Mouse (Mus musculus) thymus, adult 2 months (tissue): ENCODE measurements around the gene Cby3. TPM values are rescaled to one million over a fixed set of nuclear protein-coding genes. Genes with fewer than 3 reads are reported as not detected.

Source experiments
- DNase-seq: peaks from one replicate; pipeline ENCODE4 v3.0.0; 2021
- H3K27ac ChIP-seq: fragments of 200-500 bp; 2 replicates; pipeline ENCODE4 v1.5.1; 2012; ENCODE audit warnings: low read length, control low read depth; ENCODE audit not compliant: control insufficient read depth, insufficient read depth
- H3K27me3 ChIP-seq: fragments of 200-500 bp; 2 replicates; pipeline ENCODE4 v1.6.1; 2012; ENCODE audit warnings: mild to moderate bottlenecking, low read length, moderate library complexity, mixed read lengths; ENCODE audit not compliant: control insufficient read depth, insufficient read depth
- H3K36me3 ChIP-seq: fragments of 200-500 bp; 2 replicates; pipeline ENCODE4 v1.6.1; 2012; ENCODE audit warnings: mild to moderate bottlenecking, low read length, moderate library complexity; ENCODE audit not compliant: control insufficient read depth, insufficient read depth
- H3K4me1 ChIP-seq: fragments of 200-500 bp; replicated peaks from 2 replicates; pipeline ENCODE4 v1.6.1; 2012; ENCODE audit warnings: low read length; ENCODE audit not compliant: control insufficient read depth, insufficient read depth
- H3K4me3 ChIP-seq: fragments of 200-500 bp; 2 replicates; pipeline ENCODE4 v1.5.1; 2012; ENCODE audit warnings: mild to moderate bottlenecking, low read length, control low read depth, moderate library complexity; ENCODE audit not compliant: control insufficient read depth, insufficient read depth
- CTCF ChIP-seq: fragments of 200-500 bp; IDR thresholded peaks from 2 replicates; pipeline ENCODE4 v1.5.1; 2012; ENCODE audit warnings: mild to moderate bottlenecking, control low read depth, low read length, moderate library complexity, borderline replicate concordance; ENCODE audit not compliant: control insufficient read depth, poor library complexity, insufficient read depth; ENCODE audit errors: extremely low read depth
- POLR2A ChIP-seq: fragments of 200-500 bp; IDR thresholded peaks from 2 replicates; pipeline ENCODE4 v1.6.1; 2012; ENCODE audit warnings: mild to moderate bottlenecking, low read length, control low read depth, moderate library complexity; ENCODE audit not compliant: control insufficient read depth, poor library complexity, insufficient read depth; ENCODE audit errors: extremely low read depth
- WGBS: fragments of 180-500 bp; shearing (Covaris S2); methylation state at CpG from one replicate; pipeline ENCODE4 v1.1.7; 2018; 5-methylcytosine and 5-hydroxymethylcytosine counted together
- polyA plus RNA-seq: library from polyadenylated mRNA; depleted of rRNA; stranded (reverse); fragments of >200 nt; gene quantifications from 2 replicates; pipeline ENCODE4 v1.2.3, GENCODE M21; 2012

The Cby3 gene
- polyA plus RNA-seq, 1 experiment, result 0.16 TPM

DNA sequence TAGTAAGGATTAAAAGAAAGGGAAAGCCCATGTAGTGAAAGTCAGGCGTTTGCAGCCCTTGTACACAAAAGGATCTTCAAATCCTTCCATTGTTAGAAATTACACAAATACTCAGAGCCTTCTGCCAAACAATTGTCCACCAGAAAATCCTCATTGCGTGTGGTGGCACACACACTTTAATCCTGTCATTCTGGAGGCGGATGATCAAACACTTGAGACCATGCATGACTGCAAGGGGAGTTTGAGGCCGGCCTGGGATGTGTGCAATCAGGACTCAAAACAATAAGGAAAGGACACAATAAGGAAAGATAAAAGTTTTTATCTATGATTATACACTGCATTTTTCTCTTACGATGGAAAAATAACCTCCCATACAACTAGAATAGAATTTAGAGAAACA, 21.2 kb downstream of the Cby3 start:
- H3K4me3 ChIP-seq, result no peak overlapping the region
- H3K27me3 ChIP-seq, result no peaks in the 10 kb centered on the region
- peaks cover 4% of the 10 kb centered on the region for H3K4me1 ChIP-seq
- no peak overlapping the region for H3K27ac ChIP-seq
- WGBS, result 91% methylated on average over 5 of the region's 5 CpGs
- peaks cover 14% of the 10 kb centered on the region for H3K36me3 ChIP-seq
- DNase-seq, result no peak
- TF ChIP-seq CTCF (no peak), POLR2A (no peak)

DNA sequence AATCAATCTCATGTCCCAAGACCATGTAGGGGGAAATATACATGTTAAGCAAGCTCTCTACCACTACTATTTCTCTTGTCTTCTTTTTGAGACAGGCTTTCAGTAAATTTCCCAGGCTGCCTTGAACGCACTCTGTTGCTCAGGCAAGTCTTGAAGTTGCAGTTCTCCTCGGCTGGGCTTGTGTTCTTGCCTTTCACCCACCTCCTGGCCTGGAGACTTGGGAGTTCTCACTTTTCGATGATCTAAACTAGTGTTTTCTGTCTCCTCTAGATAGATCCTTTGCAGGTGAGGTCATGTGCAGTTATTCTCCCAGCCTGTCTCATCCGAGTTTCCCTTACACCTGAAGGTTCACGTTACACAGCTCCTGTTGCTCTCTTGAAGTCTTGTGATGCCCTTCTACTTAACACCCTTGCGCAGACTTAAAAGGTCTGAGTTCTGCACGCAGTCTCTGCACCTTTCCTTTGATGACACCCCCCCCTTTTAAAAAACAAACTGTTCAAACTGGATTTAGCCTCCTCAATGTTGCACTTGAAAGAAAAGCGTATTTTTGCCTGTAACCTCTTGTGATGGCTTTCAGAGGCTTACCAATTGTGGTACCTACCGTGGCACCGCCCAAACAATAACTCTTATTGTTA, 22.0 kb downstream of the Cby3 start:
- no peaks in the 10 kb centered on the region for H3K27me3 ChIP-seq
- TF ChIP-seq POLR2A, result no peak
- TF ChIP-seq CTCF, result no peak
- peak; percentile 11 for DNase-seq
- H3K4me1 ChIP-seq, result peaks cover 4% of the 10 kb centered on the region
- WGBS, result 20% methylated on average over 10 of the region's 10 CpGs
- peaks cover 17% of the 10 kb centered on the region for H3K36me3 ChIP-seq
- peak overlapping the region; percentile 90 for H3K27ac ChIP-seq
- peak overlapping the region; percentile 77 for H3K4me3 ChIP-seq

- peaks cover 23% of the 10 kb centered on the region for H3K36me3 ChIP-seq
- TF ChIP-seq POLR2A, result peak; percentile 95
- TF ChIP-seq CTCF, result peak; percentile 43; the same call in 1 of the 2 replicates
- under 1% methylated on average over 76 of the region's 76 CpGs for WGBS
- no peaks in the 10 kb centered on the region for H3K27me3 ChIP-seq
- DNase-seq, result peak; percentile 99
- H3K27ac ChIP-seq, result peak within 1 kb of the TSS; percentile 96
- peaks cover 4% of the 10 kb centered on the region for H3K4me1 ChIP-seq
- H3K4me3 ChIP-seq, result peak within 1 kb of the TSS; percentile 90
These were observed 22.9 kb downstream of the Cby3 start, which contains the start of gene Hnrnph1 for GRCm38 (mm10) chr11:50376911-50377891. Hnrnph1 (plus strand) TSS chr11:50376990.

- Histone ChIP-seq H3K27me3 (no peaks in the 10 kb centered on the region), H3K27ac (peak overlapping the region; percentile 96), H3K4me1 (peaks cover 4% of the 10 kb centered on the region), H3K36me3 (peaks cover 32% of the 10 kb centered on the region), H3K4me3 (peak overlapping the region; percentile 90)
- under 1% methylated on average over 71 of the region's 71 CpGs for WGBS
- peak; percentile 78 for DNase-seq
- TF ChIP-seq CTCF, result peak; percentile 91; the same call in 1 of the 2 replicates
- TF ChIP-seq POLR2A, result peak; percentile 57; the same call in 1 of the 2 replicates
These were observed 23.8 kb downstream of the Cby3 start for GRCm38 (mm10) chr11:50377892-50378684.

DNA sequence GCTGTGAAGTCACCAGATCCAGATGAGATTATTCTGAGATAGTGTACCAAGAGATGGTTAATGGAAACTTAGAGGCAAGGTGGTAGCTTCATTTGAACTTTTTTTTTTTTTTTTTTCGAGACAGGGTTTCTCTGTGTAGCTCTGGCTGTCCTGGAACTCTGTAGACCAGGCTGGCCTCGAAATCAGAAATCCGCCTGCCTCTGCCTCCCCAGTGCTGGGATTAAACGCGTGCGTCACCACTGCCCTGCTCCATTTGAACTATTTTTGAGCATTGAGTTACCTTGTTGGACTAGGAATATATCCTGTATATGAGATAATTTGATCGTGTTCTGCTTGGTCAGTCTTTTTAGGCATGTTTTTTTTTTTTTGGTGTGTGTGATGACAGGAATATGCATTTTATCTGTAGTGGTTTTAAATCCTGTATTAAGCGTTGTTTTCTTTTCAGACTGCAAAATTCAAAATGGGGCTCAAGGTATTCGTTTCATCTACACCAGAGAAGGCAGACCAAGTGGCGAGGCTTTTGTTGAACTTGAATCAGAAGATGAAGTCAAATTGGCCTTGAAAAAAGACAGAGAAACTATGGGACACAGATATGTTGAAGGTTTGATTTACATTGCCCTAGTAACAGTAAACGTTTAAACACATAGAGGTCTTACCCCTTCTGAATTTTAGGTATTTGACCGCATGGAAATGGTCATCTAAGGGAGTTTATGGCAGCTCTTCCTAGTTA, 24.9 kb downstream of the Cby3 start:
- H3K27me3 ChIP-seq, result no peaks in the 10 kb centered on the region
- H3K4me3 ChIP-seq, result peak overlapping the region; percentile 90; the same call in 1 of the 2 replicates
- no peak for DNase-seq
- H3K36me3 ChIP-seq, result peaks cover 39% of the 10 kb centered on the region
- TF ChIP-seq CTCF (no peak), POLR2A (no peak)
- H3K27ac ChIP-seq, result no peak overlapping the region
- peaks cover 4% of the 10 kb centered on the region for H3K4me1 ChIP-seq
- WGBS, result 50% methylated on average over 12 of the region's 12 CpGs
